Mouse (Mus musculus) lung, adult 2 months (tissue): Measurements from ENCODE around the gene Pdzph1.

Experiments used
- CTCF ChIP-seq: fragments of 200-500 bp; IDR thresholded peaks from 2 replicates; pipeline ENCODE4 v1.5.1; 2011; ENCODE audit warnings: mild to moderate bottlenecking, low read length, control low read depth; ENCODE audit not compliant: insufficient read depth
- POLR2A ChIP-seq: fragments of 200-500 bp; IDR thresholded peaks from 2 replicates; pipeline ENCODE4 v1.6.1; 2011; ENCODE audit warnings: low read depth, mild to moderate bottlenecking, control low read depth, low read length, borderline replicate concordance; ENCODE audit errors: extremely low read depth

GRCm38 (mm10) chr17:59023971-59024370 lies 32.8 kb upstream of the Pdzph1 start:
- TF ChIP-seq CTCF (no peak), POLR2A (no peak)
